Mouse (Mus musculus): ENCODE results near the gene Sardh.

GRCm38 (mm10) chr2:27154466-27155185, 93.5 kb downstream of the Sardh start:
- TF ChIP-seq CTCF (conservative IDR thresholded peaks at IDR 0.05; ENCODE audit: low read length), result no peak
- no peak for TF ChIP-seq NANOG (IDR thresholded peaks at IDR 0.05; ENCODE audit: borderline replicate concordance, low read length)
- no peak for TF ChIP-seq POU5F1 (IDR thresholded peaks at IDR 0.05; ENCODE audit: borderline replicate concordance, low read length)

All from E14TG2a.4 (cell line).